Mouse (Mus musculus) MEL (cell line): ENCODE measurements around the gene Lsamp.

Source experiments
- CTCF ChIP-seq, 3 experiments: IDR thresholded peaks in 2 of 3; conservative IDR thresholded peaks in 1 of 3; 2 replicates each; pipeline ENCODE4 v1.5.1; 2011 to 2012; ENCODE audit warnings: low read length in 3 of 3, low read depth in 2 of 3, mild to moderate bottlenecking in 2 of 3, improper control_type of control experiment in 1 of 3, inconsistent platforms in 1 of 3, mixed read lengths in 1 of 3, moderate library complexity in 1 of 3; ENCODE audit not compliant: control insufficient read depth in 1 of 3, insufficient read depth in 1 of 3, poor library complexity in 1 of 3, severe bottlenecking in 1 of 3
- ZC3H11A ChIP-seq: IDR thresholded peaks from 2 replicates; pipeline ENCODE4 v1.6.1; 2012; ENCODE audit warnings: low read depth, mild to moderate bottlenecking, inconsistent platforms, low read length, improper control_type of control experiment

DNA sequence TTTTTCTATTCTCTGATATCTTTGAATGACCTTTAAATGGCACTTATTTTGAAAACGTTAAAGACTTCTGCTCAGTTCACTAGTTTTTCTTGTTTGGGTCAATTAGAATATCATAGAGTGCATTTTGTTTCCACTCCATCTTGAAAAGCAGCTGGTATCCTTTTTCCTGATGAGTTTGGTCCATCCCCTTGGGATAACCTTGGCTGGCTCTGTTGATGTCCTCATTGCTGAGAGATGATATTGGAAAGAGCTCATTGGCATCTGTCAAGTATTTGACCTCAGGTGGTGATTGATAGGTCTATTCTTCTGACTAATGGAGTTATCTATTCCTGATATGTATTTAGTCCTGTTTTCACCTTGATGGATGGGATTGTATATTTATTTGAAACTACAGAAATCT lies 454.7 kb downstream of the Lsamp start:
- TF ChIP-seq CTCF (IDR thresholded peaks at IDR 0.05 in 2 of 3, conservative IDR thresholded peaks at IDR 0.05 in 1 of 3; ENCODE audit: control insufficient read depth in 1 of 3, insufficient read depth in 1 of 3, low read depth in 2 of 3, low read length in 3 of 3, poor library complexity in 1 of 3, severe bottlenecking in 1 of 3) (no peak), ZC3H11A (no peak)
